Mouse (Mus musculus): ENCODE data around the gene Serpinf2. TPM values are rescaled to one million over a fixed set of nuclear protein-coding genes. Genes with fewer than 3 reads are reported as not detected.
A peak's percentile ranks its signal among the peaks of the same experiment; 100 is the strongest.

The Serpinf2 gene
- polyA plus RNA-seq (2016; fragmentation: Nextera tagmentation; extraction: Ambion mirVana), result 0.09 and 0.35 TPM in 2 replicates

GRCm38 (mm10) chr11:75439363-75439762 is at the start of gene Serpinf2:
Serpinf2 (minus strand) TSS chr11:75439591.
- Histone ChIP-seq H3K27ac (no peak within 1 kb of the TSS), H3K4me3 (replicated peaks) (no peak within 1 kb of the TSS), H3K4me2 (no peak within 1 kb of the TSS), H3K9me3 (peaks cover 3% of the 10 kb centered on the region; the same call in 1 of the 2 replicates), H3K4me1 (replicated peaks) (no peaks in the 10 kb centered on the region), H3K9ac (replicated peaks) (no peak within 1 kb of the TSS), H3K27me3 (no peaks in the 10 kb centered on the region), H3K36me3 (peaks cover 18% of the 10 kb centered on the region)
- WGBS, result 90% methylated on average over 6 of the region's 6 CpGs
- ATAC-seq (ENCODE audit: insufficient number of reproducible peaks, insufficient read depth, low FRiP score, low TSS enrichment, low read depth), result no peak

GRCm38 (mm10) chr11:75487496-75487895 is 48.1 kb upstream of the Serpinf2 start:
- Histone ChIP-seq H3K9me3 (no peaks in the 10 kb centered on the region), H3K4me2 (peak overlapping the region; percentile 93), H3K4me3 (replicated peaks) (peak overlapping the region; percentile 97), H3K27ac (no peak overlapping the region), H3K27me3 (no peaks in the 10 kb centered on the region; the same call in 1 of the 2 replicates), H3K9ac (replicated peaks) (peak overlapping the region; percentile 97), H3K36me3 (peaks cover 36% of the 10 kb centered on the region), H3K4me1 (replicated peaks) (peaks cover 15% of the 10 kb centered on the region)
- no peak for ATAC-seq (ENCODE audit: insufficient number of reproducible peaks, insufficient read depth, low FRiP score, low TSS enrichment, low read depth)
- 40% methylated on average over 6 of the region's 6 CpGs for WGBS

DNA sequence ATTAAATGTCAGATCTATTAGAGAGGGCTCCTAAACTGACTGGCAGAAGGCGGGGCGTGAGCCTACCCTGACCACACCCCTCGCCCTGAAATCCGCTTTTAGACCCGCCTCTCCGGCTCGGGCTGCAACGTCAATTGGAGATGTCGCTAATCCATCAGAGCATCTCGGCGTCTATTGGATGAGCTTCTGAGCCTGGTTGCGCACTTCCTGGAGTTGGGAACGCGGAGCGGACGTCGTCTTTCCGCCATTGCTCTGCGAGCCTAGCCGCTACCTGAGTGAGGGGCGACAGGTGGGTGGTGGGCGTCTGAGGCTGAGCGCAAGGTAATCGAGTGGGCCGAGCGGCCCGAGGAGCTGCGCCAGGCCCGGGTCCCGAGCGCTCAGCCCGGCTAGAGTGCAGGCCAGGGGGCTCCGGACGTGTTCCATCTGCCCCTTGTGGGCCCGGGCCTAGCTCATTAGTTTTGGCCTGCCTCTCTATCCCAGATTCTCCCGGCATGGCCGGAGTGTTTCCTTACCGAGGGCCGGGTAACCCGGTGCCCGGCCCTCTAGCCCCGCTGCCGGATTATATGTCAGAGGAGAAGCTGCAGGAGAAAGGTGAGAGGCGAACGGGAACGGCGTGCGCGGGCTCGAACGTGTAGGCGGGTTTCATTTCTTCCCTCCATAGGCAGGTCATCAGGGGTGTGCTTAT is 47.4 kb upstream of the Serpinf2 start, which contains the start of gene Prpf8:
Prpf8 (plus strand) TSS at position 216 of the 685 bp plus-strand sequence.
- peak within 1 kb of the TSS; percentile 89 for H3K27ac ChIP-seq
- H3K27me3 ChIP-seq, result no peaks in the 10 kb centered on the region; the same call in 1 of the 2 replicates
- H3K4me1 ChIP-seq (replicated peaks), result peaks cover 15% of the 10 kb centered on the region
- under 1% methylated on average over 52 of the region's 52 CpGs for WGBS
- peak; percentile 96 for ATAC-seq (ENCODE audit: insufficient number of reproducible peaks, insufficient read depth, low FRiP score, low TSS enrichment, low read depth)
- peak within 1 kb of the TSS; percentile 97 for H3K4me3 ChIP-seq (replicated peaks)
- H3K4me2 ChIP-seq, result peak within 1 kb of the TSS; percentile 93
- H3K9me3 ChIP-seq, result no peaks in the 10 kb centered on the region
- peaks cover 29% of the 10 kb centered on the region for H3K36me3 ChIP-seq
- peak within 1 kb of the TSS; percentile 97 for H3K9ac ChIP-seq (replicated peaks)

GRCm38 (mm10) chr11:75486192-75486591 is 46.8 kb upstream of the Serpinf2 start:
- WGBS, result 29% methylated on average over 3 of the region's 3 CpGs
- Histone ChIP-seq H3K27me3 (no peaks in the 10 kb centered on the region; the same call in 1 of the 2 replicates), H3K4me1 (replicated peaks) (peaks cover 15% of the 10 kb centered on the region), H3K9me3 (no peaks in the 10 kb centered on the region), H3K9ac (replicated peaks) (no peak overlapping the region), H3K27ac (no peak overlapping the region), H3K4me3 (replicated peaks) (peak overlapping the region; percentile 97), H3K36me3 (peaks cover 23% of the 10 kb centered on the region), H3K4me2 (peak overlapping the region; percentile 44)
- peak; percentile 23; the same call in 1 of the 2 replicates for ATAC-seq (ENCODE audit: insufficient number of reproducible peaks, insufficient read depth, low FRiP score, low TSS enrichment, low read depth)

GRCm38 (mm10) chr11:75473376-75473775 is 34.0 kb upstream of the Serpinf2 start:
- Histone ChIP-seq H3K9me3 (no peaks in the 10 kb centered on the region), H3K4me1 (replicated peaks) (peaks cover 2% of the 10 kb centered on the region; the same call in 1 of the 2 replicates), H3K9ac (replicated peaks) (no peak overlapping the region), H3K4me2 (no peak overlapping the region), H3K4me3 (replicated peaks) (no peak overlapping the region), H3K36me3 (no peaks in the 10 kb centered on the region), H3K27me3 (peaks cover 10% of the 10 kb centered on the region), H3K27ac (no peak overlapping the region)
- no peak for ATAC-seq (ENCODE audit: insufficient number of reproducible peaks, insufficient read depth, low FRiP score, low TSS enrichment, low read depth)
- 75% methylated on average over 7 of the region's 7 CpGs for WGBS

DNA sequence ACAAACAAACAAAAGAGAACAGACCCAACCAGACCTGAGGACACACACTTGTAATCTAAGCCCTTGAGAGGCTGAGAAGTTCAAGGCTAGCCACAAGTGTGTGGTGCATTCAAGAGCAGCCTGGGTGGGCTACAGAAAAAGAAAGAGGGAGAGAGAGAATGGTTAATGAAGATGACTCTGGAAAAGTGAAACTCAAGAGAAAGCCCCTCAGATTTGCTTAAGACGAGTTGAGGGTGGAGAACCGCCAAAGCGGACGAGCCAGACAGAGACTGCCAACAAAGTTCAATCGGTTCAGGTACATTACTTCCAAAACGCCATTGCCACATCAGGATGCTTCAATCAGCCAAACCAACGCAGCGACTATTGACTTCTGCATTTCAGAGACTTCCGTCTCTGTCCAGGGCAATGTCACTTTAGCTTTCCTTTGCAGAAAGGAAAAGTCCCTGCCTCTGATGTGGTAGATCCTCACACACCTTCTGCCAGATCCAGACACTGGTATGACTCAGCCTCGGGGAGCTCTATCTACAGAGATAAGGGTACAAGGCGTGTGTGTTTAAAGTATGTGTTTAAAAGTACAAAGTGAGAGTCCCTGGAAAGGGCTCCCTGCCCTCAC is 33.2 kb upstream of the Serpinf2 start:
- Histone ChIP-seq H3K4me2 (no peak overlapping the region), H3K27me3 (0 out of 2 replicates have a peak, but pooled peaks cover 7% of the 10 kb centered on the region), H3K4me3 (replicated peaks) (no peak overlapping the region), H3K27ac (no peak overlapping the region), H3K4me1 (replicated peaks) (peaks cover 9% of the 10 kb centered on the region), H3K9me3 (no peaks in the 10 kb centered on the region), H3K9ac (replicated peaks) (no peak overlapping the region), H3K36me3 (no peaks in the 10 kb centered on the region)
- ATAC-seq (ENCODE audit: insufficient number of reproducible peaks, insufficient read depth, low FRiP score, low TSS enrichment, low read depth), result no peak
- 88% methylated on average over 11 of the region's 11 CpGs for WGBS

DNA sequence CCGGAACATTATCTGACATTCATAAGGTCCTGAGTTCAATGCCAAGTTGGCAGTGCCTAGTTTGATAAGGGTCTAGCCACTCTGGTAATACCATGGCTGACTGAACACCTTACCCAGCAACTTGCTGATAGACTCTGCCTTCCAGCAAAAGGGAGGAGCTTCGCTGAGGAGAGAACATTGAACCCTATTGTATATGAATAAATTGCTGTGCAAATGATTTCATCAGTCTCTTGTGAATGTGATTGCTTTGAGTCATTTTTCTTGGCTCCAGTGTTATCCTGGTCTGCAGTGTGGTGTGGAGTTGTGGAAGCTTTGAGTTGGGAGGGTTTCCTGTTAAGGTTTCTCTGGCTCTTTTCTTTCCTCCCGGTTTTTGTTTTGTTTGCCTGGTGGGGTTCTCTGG is 31.3 kb upstream of the Serpinf2 start:
- 0 out of 2 replicates have a peak, but pooled peaks cover under 1% of the 10 kb centered on the region for H3K36me3 ChIP-seq
- H3K27me3 ChIP-seq, result no peaks in the 10 kb centered on the region
- no peak for ATAC-seq (ENCODE audit: insufficient number of reproducible peaks, insufficient read depth, low FRiP score, low TSS enrichment, low read depth)
- WGBS, result 86% methylated on average over 3 of the region's 3 CpGs
- peaks cover 12% of the 10 kb centered on the region for H3K4me1 ChIP-seq (replicated peaks)
- no peaks in the 10 kb centered on the region for H3K9me3 ChIP-seq
- H3K4me2 ChIP-seq, result no peak overlapping the region
- H3K27ac ChIP-seq, result no peak overlapping the region
- H3K4me3 ChIP-seq (replicated peaks), result no peak overlapping the region
- no peak overlapping the region for H3K9ac ChIP-seq (replicated peaks)

GRCm38 (mm10) chr11:75469261-75469660 is 29.9 kb upstream of the Serpinf2 start:
- Histone ChIP-seq H3K27ac (no peak overlapping the region), H3K27me3 (no peaks in the 10 kb centered on the region), H3K4me3 (replicated peaks) (no peak overlapping the region), H3K4me1 (replicated peaks) (peaks cover 12% of the 10 kb centered on the region), H3K4me2 (no peak overlapping the region), H3K9me3 (no peaks in the 10 kb centered on the region), H3K36me3 (peaks cover 7% of the 10 kb centered on the region; the same call in 1 of the 2 replicates), H3K9ac (replicated peaks) (no peak overlapping the region)
- no peak for ATAC-seq (ENCODE audit: insufficient number of reproducible peaks, insufficient read depth, low FRiP score, low TSS enrichment, low read depth)
- WGBS, result 91% methylated on average over 4 of the region's 4 CpGs

DNA sequence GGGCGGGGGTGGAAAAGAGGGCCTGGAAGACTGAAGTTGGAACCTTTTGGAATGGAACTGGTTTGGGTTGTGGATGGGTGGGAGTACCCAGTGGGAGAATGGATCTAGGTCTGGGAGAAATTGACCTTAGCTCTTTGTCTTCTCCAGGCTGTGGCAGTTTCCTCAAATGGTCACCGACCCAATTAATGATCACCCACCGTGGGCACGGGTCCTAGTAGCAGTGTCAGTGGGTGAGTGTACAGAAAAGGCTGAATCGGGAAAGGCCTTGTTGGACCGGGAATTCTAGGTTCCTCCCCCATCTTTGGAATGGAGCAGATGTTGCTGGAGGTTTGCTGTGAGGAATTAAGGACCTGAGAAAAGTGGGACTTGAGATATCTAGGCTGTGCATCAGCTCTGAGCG is 29.0 kb upstream of the Serpinf2 start:
- Histone ChIP-seq H3K36me3 (peaks cover 7% of the 10 kb centered on the region; the same call in 1 of the 2 replicates), H3K4me3 (replicated peaks) (peak overlapping the region; percentile 42), H3K9ac (replicated peaks) (peak overlapping the region; percentile 66), H3K27ac (no peak overlapping the region), H3K4me2 (peak overlapping the region; percentile 67), H3K27me3 (no peaks in the 10 kb centered on the region), H3K9me3 (no peaks in the 10 kb centered on the region), H3K4me1 (replicated peaks) (peaks cover 16% of the 10 kb centered on the region)
- 65% methylated on average over 7 of the region's 7 CpGs for WGBS
- no peak for ATAC-seq (ENCODE audit: insufficient number of reproducible peaks, insufficient read depth, low FRiP score, low TSS enrichment, low read depth)

- Histone ChIP-seq H3K4me1 (replicated peaks) (peaks cover 24% of the 10 kb centered on the region), H3K27ac (no peak overlapping the region), H3K27me3 (no peaks in the 10 kb centered on the region), H3K9me3 (no peaks in the 10 kb centered on the region), H3K4me2 (peak overlapping the region; percentile 67), H3K36me3 (peaks cover 7% of the 10 kb centered on the region; the same call in 1 of the 2 replicates), H3K9ac (replicated peaks) (peak overlapping the region; percentile 66), H3K4me3 (replicated peaks) (peak overlapping the region; percentile 42)
- ATAC-seq (ENCODE audit: insufficient number of reproducible peaks, insufficient read depth, low FRiP score, low TSS enrichment, low read depth), result peak; percentile 74; the same call in 1 of the 2 replicates
- WGBS, result 16% methylated on average over 19 of the region's 19 CpGs
Observed at GRCm38 (mm10) chr11:75467512-75468215, 28.3 kb upstream of the Serpinf2 start.

Data from limb, embryonic 12.5 days (tissue).